Mouse (Mus musculus) R1 (cell line): Measurements from ENCODE around the gene Kcne4.
A peak's percentile ranks its signal among the peaks of the same experiment; 100 is the strongest.
"Not testable (repeated sequence)": the region's sequence is repeated elsewhere in the genome, so short reads cannot be mapped to it uniquely, and the experiment has no call there.

Experiments
- DNase-seq: peaks from one replicate; pipeline ENCODE4 v3.0.0-alpha.2; 2018; ENCODE audit warnings: low read depth, low spot score

Gene Kcne4

DNA sequence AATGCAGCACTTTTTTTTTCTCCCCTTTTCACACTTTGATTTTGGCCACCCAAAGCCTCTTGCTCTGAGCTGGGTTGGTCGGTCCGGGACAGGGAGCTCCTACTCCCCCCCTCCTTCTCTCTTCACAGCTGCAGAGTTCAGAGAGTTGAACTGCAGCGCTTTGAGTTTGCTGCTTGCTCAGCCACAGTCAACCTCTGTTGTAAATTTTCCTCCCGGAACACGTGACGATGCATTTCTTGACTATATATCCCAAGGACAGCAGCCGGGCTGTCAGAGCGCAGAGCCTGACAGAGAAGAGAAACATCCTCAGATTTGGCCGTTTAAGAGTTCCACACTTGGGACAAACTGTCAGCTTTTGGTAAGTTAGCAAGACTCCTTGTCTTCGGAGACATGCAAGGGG is at the start of gene Kcne4:
Gene Kcne4 (plus strand): TSS at position 120 of the 400 bp plus-strand sequence.
- no peak for DNase-seq

- DNase-seq, result no peak
Measured at GRCm38 (mm10) chr1:78781899-78782298, 34.7 kb upstream of the Kcne4 start.

- not testable (repeated sequence) for DNase-seq
Measured at GRCm38 (mm10) chr1:78784936-78785335, 31.6 kb upstream of the Kcne4 start.

GRCm38 (mm10) chr1:78789744-78790143 is 26.8 kb upstream of the Kcne4 start:
- no peak for DNase-seq

DNA sequence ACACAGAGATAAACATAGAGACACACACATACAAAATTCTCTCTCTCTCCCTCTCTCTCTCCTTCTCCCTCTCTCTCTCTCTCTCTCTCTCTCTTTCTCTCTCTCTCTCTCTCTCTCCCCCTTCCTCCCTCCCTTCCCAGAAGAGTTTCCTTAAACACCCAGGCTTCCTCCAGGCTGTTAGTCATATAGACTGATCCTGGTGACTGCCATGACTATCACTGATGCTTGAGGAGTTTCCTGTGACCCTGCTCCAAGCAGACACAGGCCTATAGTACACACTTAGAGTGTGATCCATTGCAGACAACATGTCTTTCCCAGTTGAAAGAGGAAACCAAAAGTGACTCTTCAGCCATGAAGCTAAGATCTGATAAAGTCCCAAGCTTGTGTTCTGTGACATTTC is 9.1 kb upstream of the Kcne4 start:
- no peak for DNase-seq

GRCm38 (mm10) chr1:78809819-78810218 is 6.7 kb upstream of the Kcne4 start:
- no peak for DNase-seq

DNA sequence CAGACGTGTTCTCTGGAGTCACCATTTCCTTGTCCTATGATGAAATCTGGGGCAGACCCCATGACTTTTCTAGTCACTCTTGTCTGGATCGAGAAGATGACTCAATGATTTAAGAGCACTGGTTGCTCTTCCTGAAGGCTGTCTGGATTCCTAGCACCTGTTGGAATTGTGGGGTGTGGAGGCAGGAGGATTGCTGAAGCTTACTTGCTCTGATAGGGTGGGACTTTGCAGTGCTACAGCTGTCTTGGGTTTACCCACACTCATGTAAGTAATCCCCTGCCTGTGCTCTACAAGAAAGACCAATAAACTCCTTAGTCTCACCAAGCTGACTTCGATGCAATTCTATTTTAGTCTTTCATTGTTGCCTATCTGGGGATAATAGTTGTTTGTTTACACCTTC is 5.7 kb upstream of the Kcne4 start:
- no peak for DNase-seq

GRCm38 (mm10) chr1:78811975-78812490 is 4.5 kb upstream of the Kcne4 start:
- no peak for DNase-seq

GRCm38 (mm10) chr1:78817756-78818155 is 1.2 kb downstream of the Kcne4 start:
- no peak for DNase-seq

GRCm38 (mm10) chr1:78818630-78819526 is 2.3 kb downstream of the Kcne4 start:
- no peak for DNase-seq

GRCm38 (mm10) chr1:78819592-78819991 is 3.0 kb downstream of the Kcne4 start:
- DNase-seq, result no peak

- no peak for DNase-seq
Measured at GRCm38 (mm10) chr1:78820176-78820575, 3.6 kb downstream of the Kcne4 start.

DNA sequence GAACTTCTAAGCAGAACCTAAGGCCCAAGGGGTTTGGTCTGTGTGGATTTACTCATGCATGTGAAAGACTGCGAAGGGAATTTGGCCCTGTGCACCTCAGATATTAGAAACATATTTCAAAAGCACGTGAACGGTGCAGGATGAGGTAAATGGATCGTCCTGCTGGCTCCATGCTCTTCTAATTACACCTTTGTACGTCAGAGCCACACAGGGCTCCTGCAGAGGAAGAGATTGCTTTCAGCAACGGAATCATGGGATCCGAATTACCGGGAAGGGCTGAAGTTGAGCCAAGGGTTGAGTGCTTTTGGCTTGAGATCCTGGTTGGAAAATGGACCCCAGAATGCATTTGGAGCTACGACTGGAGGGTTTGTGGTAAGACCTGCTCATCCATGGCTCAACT is 4.6 kb downstream of the Kcne4 start:
- DNase-seq, result no peak

- peak; percentile 73 for DNase-seq
Measured at GRCm38 (mm10) chr1:78821733-78822430, 5.3 kb downstream of the Kcne4 start.

- no peak for DNase-seq
Measured at GRCm38 (mm10) chr1:78825246-78825645, 8.7 kb downstream of the Kcne4 start.

DNA sequence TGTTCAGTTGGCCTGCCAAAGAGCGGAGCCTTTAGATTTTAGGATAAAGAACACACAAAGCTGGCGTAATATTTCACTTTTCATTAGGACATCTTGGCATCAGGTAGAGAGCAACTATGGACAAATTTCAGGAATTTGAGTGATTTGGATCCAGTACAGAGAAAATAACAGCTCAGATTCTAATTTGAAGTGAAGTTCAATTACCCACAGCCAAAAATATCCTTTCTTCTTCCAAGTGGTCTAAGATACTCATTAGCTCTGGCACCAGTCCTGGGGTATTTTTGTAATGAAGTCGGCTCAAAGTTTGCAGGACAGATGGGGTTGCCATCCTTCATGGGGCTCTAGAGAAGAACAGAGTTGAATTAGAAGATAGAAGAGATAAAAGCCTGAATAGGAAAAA is 21.9 kb downstream of the Kcne4 start:
- no peak for DNase-seq

- DNase-seq, result no peak
Measured at GRCm38 (mm10) chr1:78840769-78841168, 24.2 kb downstream of the Kcne4 start.

GRCm38 (mm10) chr1:78845661-78846060 is 29.1 kb downstream of the Kcne4 start:
- DNase-seq, result no peak

DNA sequence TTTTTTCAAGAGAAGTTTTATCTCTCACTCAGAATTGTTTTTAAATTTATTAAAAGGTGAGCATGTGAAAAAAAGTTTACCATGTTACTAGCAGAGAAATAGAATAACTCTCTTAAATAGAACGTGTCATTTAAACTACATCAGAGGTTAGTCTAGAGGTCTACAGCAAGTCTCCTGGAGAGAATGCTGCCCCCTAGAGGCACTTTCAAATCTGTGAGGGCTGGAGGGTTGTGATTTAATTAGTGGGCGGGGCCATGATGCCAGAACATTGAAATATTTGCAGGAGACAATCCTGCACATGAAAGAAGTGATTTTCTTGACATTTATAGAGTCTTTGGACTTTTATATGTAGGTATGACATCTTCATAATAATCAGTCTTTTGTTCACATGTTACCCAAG is 29.9 kb downstream of the Kcne4 start:
- DNase-seq, result peak; percentile 67

GRCm38 (mm10) chr1:78852408-78853093 is 36.0 kb downstream of the Kcne4 start:
- no peak for DNase-seq

GRCm38 (mm10) chr1:78853094-78853445 is 36.5 kb downstream of the Kcne4 start:
- DNase-seq, result no peak

- no peak for DNase-seq
Measured at GRCm38 (mm10) chr1:78854306-78854705, 37.7 kb downstream of the Kcne4 start.
